Mouse (Mus musculus) liver, adult (tissue): Measurements from ENCODE around the gene Sap30l.

Experiments
- GATA4 ChIP-seq: IDR thresholded peaks from 2 replicates; pipeline ENCODE4 v1.6.1; 2014; ENCODE audit warnings: mild to moderate bottlenecking, low read length; ENCODE audit not compliant: insufficient replicate concordance

Sap30l gene

GRCm38 (mm10) chr11:57786616-57787418 lies 14.6 kb upstream of the Sap30l start:
- no peak for TF ChIP-seq GATA4

- TF ChIP-seq GATA4, result no peak
Measured at GRCm38 (mm10) chr11:57787913-57788312, 13.5 kb upstream of the Sap30l start.

- no peak for TF ChIP-seq GATA4
Measured at GRCm38 (mm10) chr11:57790866-57791535, 10.4 kb upstream of the Sap30l start.

- TF ChIP-seq GATA4, result no peak
Measured at GRCm38 (mm10) chr11:57795086-57795485, 6.4 kb upstream of the Sap30l start.

DNA sequence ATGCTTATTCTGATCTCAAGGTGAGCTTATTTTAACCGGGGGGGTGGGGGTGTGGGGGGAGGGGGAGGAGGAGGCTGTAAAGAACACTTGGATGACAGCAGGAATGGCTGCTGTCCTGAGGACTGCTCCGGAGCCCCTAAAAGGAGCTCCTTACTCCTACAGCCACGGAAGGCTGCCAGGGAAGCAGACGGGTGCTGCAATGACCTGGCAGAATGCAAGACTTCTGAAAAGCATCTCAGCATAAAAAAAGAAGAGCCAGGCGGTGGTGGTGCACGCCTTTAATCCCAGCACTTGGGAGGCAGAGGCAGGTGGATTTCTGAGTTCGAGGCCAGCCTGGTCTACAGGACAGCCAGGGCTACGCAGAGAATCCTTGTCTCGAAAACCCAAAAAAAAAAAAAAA lies 3.6 kb upstream of the Sap30l start:
- TF ChIP-seq GATA4, result no peak

GRCm38 (mm10) chr11:57799456-57799855 lies 2.0 kb upstream of the Sap30l start:
- no peak for TF ChIP-seq GATA4

DNA sequence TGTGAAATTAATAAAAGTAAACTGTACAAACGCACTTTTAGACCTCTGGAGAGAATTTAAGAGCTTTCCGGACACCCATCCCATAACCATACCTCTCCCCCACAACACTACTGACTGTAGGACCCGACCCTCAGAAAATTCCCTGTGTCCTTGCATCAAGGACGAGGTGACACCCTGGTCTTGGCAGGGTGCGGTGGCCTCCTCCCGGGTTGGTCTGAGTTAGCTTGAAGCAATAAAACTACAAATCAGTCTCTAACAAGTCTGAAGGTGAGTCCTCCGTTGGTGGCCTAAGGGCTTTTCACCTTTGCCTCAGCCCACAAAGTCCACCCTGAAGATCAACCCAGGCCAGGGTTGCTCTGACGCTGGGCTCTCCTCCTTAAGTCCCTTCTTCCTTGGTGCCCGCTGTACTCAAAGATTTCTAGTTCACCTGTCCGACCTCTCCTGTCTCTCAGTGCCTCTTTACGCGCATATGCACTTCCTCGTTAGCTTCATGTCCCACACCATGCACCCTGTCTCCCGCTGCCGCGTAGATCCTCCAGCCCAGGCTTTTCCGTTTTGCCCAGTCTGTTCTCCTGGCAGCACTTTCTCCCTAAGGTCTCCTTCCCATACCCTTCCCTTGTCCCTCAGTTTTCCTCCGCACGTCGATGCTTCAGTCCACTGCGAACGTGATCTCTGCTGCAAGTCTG lies 1.0 kb upstream of the Sap30l start:
- no peak for TF ChIP-seq GATA4

- TF ChIP-seq GATA4, result no peak
Measured at GRCm38 (mm10) chr11:57801766-57802510, 501 bp downstream of the Sap30l start.

DNA sequence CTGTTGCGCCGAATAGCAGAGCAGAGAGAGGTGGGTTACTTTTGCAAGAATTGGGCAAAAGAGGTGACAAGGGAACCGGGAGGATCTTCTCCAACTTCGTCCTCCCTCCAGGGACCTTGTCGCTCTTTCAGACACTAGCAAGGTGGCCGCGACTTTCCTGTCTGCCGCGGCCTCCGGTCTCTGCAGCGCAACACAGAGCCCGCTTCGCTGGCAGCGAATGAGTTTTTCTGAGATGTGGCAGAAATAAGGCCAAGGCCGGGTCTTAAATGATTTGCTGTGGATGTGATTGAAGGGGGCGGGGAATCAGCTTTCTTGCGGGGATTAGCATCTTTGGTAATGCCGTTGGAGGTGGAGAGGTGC lies 1.1 kb downstream of the Sap30l start:
- TF ChIP-seq GATA4, result no peak

GRCm38 (mm10) chr11:57805047-57805446 lies 3.6 kb downstream of the Sap30l start:
- no peak for TF ChIP-seq GATA4

- TF ChIP-seq GATA4, result no peak
Measured at GRCm38 (mm10) chr11:57809017-57809731, 7.7 kb downstream of the Sap30l start.

DNA sequence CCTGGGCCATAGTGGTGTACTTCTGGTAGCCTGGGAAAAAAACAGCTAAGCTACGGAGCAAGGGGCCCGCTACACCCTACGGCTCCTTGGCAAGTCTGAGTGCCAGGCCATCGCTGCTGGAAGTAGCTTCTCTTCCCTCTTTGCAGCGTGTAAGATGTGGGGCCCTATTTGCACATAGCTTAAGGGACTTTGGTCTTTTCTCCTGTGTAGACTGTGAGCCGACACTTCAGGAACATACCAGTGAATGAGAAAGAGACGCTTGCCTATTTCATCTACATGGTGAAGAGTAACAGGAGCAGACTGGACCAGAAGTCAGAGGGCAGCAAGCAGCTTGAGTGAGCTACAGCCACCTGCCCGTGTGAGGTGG lies 8.3 kb downstream of the Sap30l start:
- no peak for TF ChIP-seq GATA4

DNA sequence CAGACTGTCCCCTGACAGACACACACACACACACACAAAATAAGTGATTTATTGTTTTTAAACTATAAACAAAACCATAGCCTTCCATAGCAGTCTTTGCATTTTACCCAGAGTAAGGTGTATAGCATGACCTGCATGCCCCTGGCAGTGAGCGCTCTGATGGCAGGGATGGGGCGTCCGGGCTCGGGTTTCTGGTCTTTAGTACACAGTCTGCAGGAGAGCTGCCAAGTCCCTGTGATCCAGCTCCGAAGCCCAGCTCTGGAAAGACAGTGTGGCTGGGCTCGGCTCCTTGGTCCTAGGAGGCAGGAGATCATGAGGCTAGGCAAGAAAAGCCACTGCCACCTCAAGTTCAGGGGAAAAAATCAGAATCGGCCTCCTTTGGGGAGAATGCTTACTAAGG lies 9.6 kb downstream of the Sap30l start:
- no peak for TF ChIP-seq GATA4

DNA sequence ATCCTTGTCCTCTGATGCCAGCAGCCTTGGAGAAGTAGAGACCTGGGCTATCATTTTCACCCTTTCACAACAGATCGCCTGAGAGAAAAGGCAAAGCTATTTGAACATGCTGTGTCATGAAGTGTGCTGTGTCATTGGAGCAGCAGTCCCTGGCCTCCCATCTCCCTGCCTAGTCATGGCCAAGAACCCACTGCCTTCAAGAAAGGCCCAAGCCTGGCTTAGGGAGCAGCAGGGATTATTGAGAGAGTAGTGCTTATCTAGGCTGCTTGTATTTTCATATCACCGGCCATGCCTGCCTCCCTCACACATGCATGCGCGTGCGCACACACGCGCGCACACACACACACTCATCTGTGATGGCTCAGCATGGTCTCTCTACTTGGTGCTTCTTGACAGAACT lies 10.8 kb downstream of the Sap30l start:
- no peak for TF ChIP-seq GATA4

GRCm38 (mm10) chr11:57813641-57814040 lies 12.2 kb downstream of the Sap30l start:
- TF ChIP-seq GATA4, result no peak
